Mouse (Mus musculus) layer of hippocampus, adult 8-10 months (tissue): ENCODE measurements around the gene Pde7b. TPM values are rescaled to one million over a fixed set of nuclear protein-coding genes. Genes with fewer than 3 reads are reported as not detected.

Experiments
- DNase-seq, 2 experiments: peaks; one replicate each; pipeline ENCODE4 v3.0.0; 2022; ENCODE audit warnings: low spot score in 2 of 2
- total RNA-seq, 4 experiments: library from RNA; stranded (reverse); gene quantifications; 2 replicates each; pipeline ENCODE4 v1.2.4; 2022

Gene Pde7b
- total RNA-seq, 4 experiments from 2014 or later, result 17.9 to 26.5 (median 22.1) TPM

DNA sequence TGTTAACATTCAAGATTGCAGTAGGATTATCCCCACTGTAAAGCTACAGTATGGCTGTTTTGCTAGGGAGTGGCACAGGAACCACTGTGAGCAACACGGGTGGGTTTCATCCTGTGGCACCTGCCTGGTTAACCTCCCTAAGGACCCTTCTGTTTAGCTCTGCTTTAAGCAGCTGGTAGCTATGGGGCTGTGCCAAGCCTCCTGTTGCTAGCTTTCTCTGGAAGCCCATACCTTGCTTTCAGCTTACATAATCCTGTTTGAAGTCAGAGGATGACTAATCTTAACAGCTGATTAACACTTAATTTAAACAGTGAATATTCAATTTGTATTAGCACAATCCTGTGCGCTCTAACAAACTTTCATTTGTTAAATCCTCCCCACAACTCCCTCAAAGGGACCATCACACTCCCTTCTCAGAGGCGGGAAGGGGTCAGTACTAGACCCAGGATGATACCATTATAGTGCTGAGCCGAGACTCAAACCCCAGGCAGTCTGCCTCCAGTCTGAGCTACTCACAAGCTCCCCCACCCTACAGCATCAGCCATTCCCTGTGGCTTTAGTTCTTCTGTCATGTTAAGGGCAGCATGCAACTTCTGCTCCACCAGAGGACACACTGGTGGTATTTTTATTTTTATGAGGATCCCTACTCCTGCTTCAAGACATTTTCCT, 362.3 kb downstream of the Pde7b start:
- no peak for DNase-seq

GRCm38 (mm10) chr10:20361542-20362449, 363.1 kb downstream of the Pde7b start:
- no peak for DNase-seq

DNA sequence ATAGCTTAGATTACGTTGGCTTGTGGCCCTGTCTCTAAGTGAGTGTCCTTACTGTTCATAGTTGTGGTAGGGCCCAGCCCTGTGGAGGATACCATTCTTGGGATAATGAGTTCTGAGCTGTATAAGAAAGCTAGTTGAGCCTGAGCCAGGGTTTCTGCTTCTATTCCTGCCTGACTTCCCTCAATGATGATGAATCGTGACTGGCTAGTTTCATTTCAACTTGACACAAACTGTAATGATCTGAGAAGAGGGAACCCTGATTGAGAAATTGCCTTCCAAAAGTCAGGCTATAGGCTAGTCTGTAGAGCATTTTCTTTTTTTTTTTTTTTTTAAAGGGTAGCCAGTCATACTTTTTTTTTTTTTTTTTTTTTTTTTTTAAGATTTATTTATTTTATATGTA, 376.0 kb downstream of the Pde7b start:
- no peak for DNase-seq

Other genes with a start within 250 kb of the Pde7b start
- gene Ahi1, start 227.5 kb upstream of the Pde7b start, total RNA-seq, result 100 to 1,000 TPM; 202 to 270 (median 245) TPM